Mouse (Mus musculus) forebrain, embryonic 13.5 days (tissue): ENCODE measurements at regions not wholly inside any gene's neighbourhood (a gene's known extent, or its start where the extent isn't known, plus 50 kb on each side); places are given as distances from the start of the nearest gene placed in this dataset.

ENCODE experiments used
- ATAC-seq: fragments of 200-750 bp; cut with Nextera tagmentation; 2 replicates; pipeline ENCODE4 v1.8.0; 2017
- H3K27ac ChIP-seq: fragments of 300-500 bp; sonication (generic); 2 replicates; pipeline ENCODE4 v1.5.1; 2015; ENCODE audit warnings: inconsistent platforms, mild to moderate bottlenecking, moderate library complexity
- H3K27me3 ChIP-seq: fragments of 300-500 bp; sonication (generic); 2 replicates; pipeline ENCODE4 v1.6.1; 2015; ENCODE audit warnings: mild to moderate bottlenecking, inconsistent platforms
- H3K36me3 ChIP-seq: fragments of 300-500 bp; sonication (generic); 2 replicates; pipeline ENCODE4 v1.6.1; 2015; ENCODE audit warnings: mild to moderate bottlenecking, inconsistent platforms; ENCODE audit not compliant: poor library complexity, severe bottlenecking
- H3K4me1 ChIP-seq: fragments of 300-500 bp; sonication (generic); 2 replicates; pipeline ENCODE4 v1.6.1; 2015; ENCODE audit warnings: inconsistent platforms
- H3K4me2 ChIP-seq: fragments of 300-500 bp; sonication (generic); 2 replicates; pipeline ENCODE4 v1.6.1; 2015; ENCODE audit warnings: inconsistent platforms, mild to moderate bottlenecking, moderate library complexity
- H3K4me3 ChIP-seq: fragments of 300-500 bp; sonication (generic); 2 replicates; pipeline ENCODE4 v1.5.1; 2015; ENCODE audit warnings: mild to moderate bottlenecking, inconsistent platforms
- H3K9ac ChIP-seq: fragments of 300-500 bp; sonication (generic); 2 replicates; pipeline ENCODE4 v1.6.1; 2015; ENCODE audit warnings: mild to moderate bottlenecking, inconsistent platforms
- H3K9me3 ChIP-seq: fragments of 300-500 bp; sonication (generic); replicated peaks from 2 replicates; pipeline ENCODE4 v1.6.1; 2016; ENCODE audit warnings: inconsistent platforms
- WGBS: fragments of 180-500 bp; shearing (Covaris S2); methylation state at CpG from one replicate; pipeline ENCODE4 v1.1.7; 2015; 5-methylcytosine and 5-hydroxymethylcytosine counted together

GRCm38 (mm10) chr1:43247609-43248008 is 50.8 kb upstream of the Fhl2 start:
- H3K4me3 ChIP-seq: no peak overlapping the region
- ATAC-seq: no peak
- H3K4me2 ChIP-seq: no peak overlapping the region
- no peak overlapping the region for H3K27ac ChIP-seq
- H3K9me3 ChIP-seq: no peaks in the 10 kb centered on the region
- no peaks in the 10 kb centered on the region for H3K36me3 ChIP-seq
- no peak overlapping the region for H3K9ac ChIP-seq
- no peaks in the 10 kb centered on the region for H3K4me1 ChIP-seq
- no peaks in the 10 kb centered on the region for H3K27me3 ChIP-seq
- WGBS: 86% methylated on average over 1 of the region's 1 CpGs

- Histone ChIP-seq H3K4me3 (no peak overlapping the region), H3K27me3 (no peaks in the 10 kb centered on the region), H3K4me1 (no peaks in the 10 kb centered on the region), H3K4me2 (no peak overlapping the region), H3K36me3 (no peaks in the 10 kb centered on the region), H3K9ac (no peak overlapping the region), H3K27ac (no peak overlapping the region), H3K9me3 (no peaks in the 10 kb centered on the region)
- WGBS: 83% methylated on average over 6 of the region's 6 CpGs
- no peak for ATAC-seq
Observed at GRCm38 (mm10) chr1:43250281-43250680, 53.5 kb upstream of the Fhl2 start.

GRCm38 (mm10) chr1:43251356-43251755 is 54.6 kb upstream of the Fhl2 start:
- H3K4me2 ChIP-seq: no peak overlapping the region
- WGBS: 79% methylated on average over 7 of the region's 7 CpGs
- H3K4me1 ChIP-seq: no peaks in the 10 kb centered on the region
- H3K27ac ChIP-seq: no peak overlapping the region
- ATAC-seq: no peak
- H3K36me3 ChIP-seq: no peaks in the 10 kb centered on the region
- no peak overlapping the region for H3K4me3 ChIP-seq
- H3K9me3 ChIP-seq: no peaks in the 10 kb centered on the region
- H3K27me3 ChIP-seq: no peaks in the 10 kb centered on the region
- H3K9ac ChIP-seq: no peak overlapping the region

- Histone ChIP-seq H3K4me3 (no peak overlapping the region), H3K4me1 (no peaks in the 10 kb centered on the region), H3K27ac (no peak overlapping the region), H3K4me2 (no peak overlapping the region), H3K9ac (no peak overlapping the region), H3K36me3 (no peaks in the 10 kb centered on the region), H3K27me3 (no peaks in the 10 kb centered on the region), H3K9me3 (no peaks in the 10 kb centered on the region)
- 95% methylated on average over 1 of the region's 1 CpGs for WGBS
- ATAC-seq: no peak
Observed at GRCm38 (mm10) chr1:43254129-43254528, 57.3 kb upstream of the Fhl2 start.

GRCm38 (mm10) chr1:43256078-43256477 is 59.3 kb upstream of the Fhl2 start:
- no peak overlapping the region for H3K4me2 ChIP-seq
- no peaks in the 10 kb centered on the region for H3K27me3 ChIP-seq
- no peaks in the 10 kb centered on the region for H3K4me1 ChIP-seq
- no peaks in the 10 kb centered on the region for H3K9me3 ChIP-seq
- no peak for ATAC-seq
- H3K9ac ChIP-seq: no peak overlapping the region
- no peak overlapping the region for H3K27ac ChIP-seq
- H3K36me3 ChIP-seq: no peaks in the 10 kb centered on the region
- H3K4me3 ChIP-seq: no peak overlapping the region

GRCm38 (mm10) chr1:43257909-43258308 is 61.1 kb upstream of the Fhl2 start:
- no peak for ATAC-seq
- H3K9me3 ChIP-seq: no peaks in the 10 kb centered on the region
- H3K4me1 ChIP-seq: no peaks in the 10 kb centered on the region
- H3K36me3 ChIP-seq: no peaks in the 10 kb centered on the region
- H3K27me3 ChIP-seq: no peaks in the 10 kb centered on the region
- no peak overlapping the region for H3K4me3 ChIP-seq
- 86% methylated on average over 6 of the region's 6 CpGs for WGBS
- H3K9ac ChIP-seq: no peak overlapping the region
- no peak overlapping the region for H3K27ac ChIP-seq
- no peak overlapping the region for H3K4me2 ChIP-seq

- Histone ChIP-seq H3K4me2 (no peak overlapping the region), H3K27me3 (no peaks in the 10 kb centered on the region), H3K27ac (no peak overlapping the region), H3K4me3 (no peak overlapping the region), H3K36me3 (no peaks in the 10 kb centered on the region), H3K9me3 (no peaks in the 10 kb centered on the region), H3K9ac (no peak overlapping the region), H3K4me1 (no peaks in the 10 kb centered on the region)
- WGBS: 86% methylated on average over 1 of the region's 1 CpGs
- no peak for ATAC-seq
Observed at GRCm38 (mm10) chr1:43259841-43260240, 63.1 kb upstream of the Fhl2 start.

GRCm38 (mm10) chr1:43260491-43260890 is 63.7 kb upstream of the Fhl2 start:
- no peak for ATAC-seq
- Histone ChIP-seq H3K4me1 (no peaks in the 10 kb centered on the region), H3K27ac (no peak overlapping the region), H3K36me3 (no peaks in the 10 kb centered on the region), H3K4me3 (no peak overlapping the region), H3K9ac (no peak overlapping the region), H3K27me3 (no peaks in the 10 kb centered on the region), H3K9me3 (no peaks in the 10 kb centered on the region), H3K4me2 (no peak overlapping the region)
- WGBS: 89% methylated on average over 4 of the region's 4 CpGs

- Histone ChIP-seq H3K9ac (peak overlapping the region; percentile 46; the same call in 1 of the 2 replicates), H3K27me3 (no peaks in the 10 kb centered on the region), H3K4me1 (no peaks in the 10 kb centered on the region), H3K9me3 (no peaks in the 10 kb centered on the region), H3K4me2 (no peak overlapping the region; the same call in 1 of the 2 replicates), H3K36me3 (no peaks in the 10 kb centered on the region), H3K4me3 (no peak overlapping the region), H3K27ac (no peak overlapping the region)
- peak; percentile 76 for ATAC-seq
- WGBS: 20% methylated on average over 5 of the region's 5 CpGs
Observed at GRCm38 (mm10) chr1:43264407-43264889, 67.7 kb upstream of the Fhl2 start.

GRCm38 (mm10) chr1:43265699-43266455 is 69.1 kb upstream of the Fhl2 start:
- H3K4me3 ChIP-seq: no peak overlapping the region
- H3K9me3 ChIP-seq: no peaks in the 10 kb centered on the region
- H3K36me3 ChIP-seq: no peaks in the 10 kb centered on the region
- H3K4me1 ChIP-seq: no peaks in the 10 kb centered on the region
- no peak for ATAC-seq
- no peak overlapping the region for H3K4me2 ChIP-seq
- H3K9ac ChIP-seq: no peak overlapping the region
- no peaks in the 10 kb centered on the region for H3K27me3 ChIP-seq
- H3K27ac ChIP-seq: no peak overlapping the region
- WGBS: 87% methylated on average over 5 of the region's 5 CpGs

- H3K4me1 ChIP-seq: no peaks in the 10 kb centered on the region
- no peaks in the 10 kb centered on the region for H3K9me3 ChIP-seq
- H3K9ac ChIP-seq: no peak overlapping the region
- no peak for ATAC-seq
- no peak overlapping the region for H3K4me2 ChIP-seq
- 45% methylated on average over 7 of the region's 7 CpGs for WGBS
- no peaks in the 10 kb centered on the region for H3K27me3 ChIP-seq
- H3K27ac ChIP-seq: no peak overlapping the region
- no peaks in the 10 kb centered on the region for H3K36me3 ChIP-seq
- no peak overlapping the region for H3K4me3 ChIP-seq
Observed at GRCm38 (mm10) chr1:43269685-43270084, 72.9 kb upstream of the Fhl2 start.

GRCm38 (mm10) chr1:43273236-43273868 is 76.6 kb upstream of the Fhl2 start:
- no peaks in the 10 kb centered on the region for H3K9me3 ChIP-seq
- H3K9ac ChIP-seq: no peak overlapping the region
- no peak overlapping the region for H3K4me3 ChIP-seq
- H3K4me2 ChIP-seq: no peak overlapping the region
- no peaks in the 10 kb centered on the region for H3K36me3 ChIP-seq
- no peaks in the 10 kb centered on the region for H3K4me1 ChIP-seq
- 83% methylated on average over 2 of the region's 2 CpGs for WGBS
- H3K27me3 ChIP-seq: no peaks in the 10 kb centered on the region
- ATAC-seq: no peak
- H3K27ac ChIP-seq: no peak overlapping the region

- H3K4me3 ChIP-seq: no peak overlapping the region
- no peaks in the 10 kb centered on the region for H3K9me3 ChIP-seq
- H3K4me2 ChIP-seq: no peak overlapping the region
- H3K9ac ChIP-seq: no peak overlapping the region
- no peak overlapping the region for H3K27ac ChIP-seq
- ATAC-seq: no peak
- H3K36me3 ChIP-seq: no peaks in the 10 kb centered on the region
- no peaks in the 10 kb centered on the region for H3K27me3 ChIP-seq
- no peaks in the 10 kb centered on the region for H3K4me1 ChIP-seq
- 86% methylated on average over 8 of the region's 8 CpGs for WGBS
Observed at GRCm38 (mm10) chr1:43291736-43292135, 95.0 kb upstream of the Fhl2 start.
